Mouse (Mus musculus) T-helper 17 cell (primary cell): ENCODE measurements at regions not wholly inside any gene's neighbourhood (a gene's known extent, or its start where the extent isn't known, plus 50 kb on each side); places are given as distances from the start of the nearest gene placed in this dataset.

ENCODE experiments used
- in situ Hi-C, 2 experiments: fragments of 300-600 bp; cut with MboI, MseI; formaldehyde crosslinking; loops; 1 replicate in 1 of 2; 2 replicates in 1 of 2; pipeline ENCODE4 v1.15.1; 2025; ENCODE audit warnings: high pct_unique_total_duplicates in 2 of 2

GRCm38 (mm10) chr17:14540269-14540975 is 153.6 kb downstream of the Thbs2 start:
- in situ Hi-C loops, result no loop called here

GRCm38 (mm10) chr17:14539651-14540050 is 154.4 kb downstream of the Thbs2 start:
- in situ Hi-C loops, result no loop called here

GRCm38 (mm10) chr17:14539191-14539590 is 154.8 kb downstream of the Thbs2 start:
- in situ Hi-C loops, result no loop called here

GRCm38 (mm10) chr17:14538527-14538926 is 155.5 kb downstream of the Thbs2 start:
- in situ Hi-C loops, result no loop called here

GRCm38 (mm10) chr17:14532979-14533314 is 161.1 kb downstream of the Thbs2 start:
- in situ Hi-C loops, result no loop called here

GRCm38 (mm10) chr17:14532298-14532978 is 161.6 kb downstream of the Thbs2 start:
- in situ Hi-C loops, result no loop called here

- in situ Hi-C loops, result no loop called here
Observed at GRCm38 (mm10) chr17:14531796-14532195, 162.2 kb downstream of the Thbs2 start.

- in situ Hi-C loops, result loop anchor here (5.0 kb wide), 2 partner anchors 375 to 380 kb away; no protein-coding TSS in a partner anchor
Observed at GRCm38 (mm10) chr17:14527691-14528090, 166.3 kb downstream of the Thbs2 start.

GRCm38 (mm10) chr17:14525255-14525654 is 168.8 kb downstream of the Thbs2 start:
- in situ Hi-C loops, result loop anchor here (5.0 kb wide), 2 partner anchors 377 to 382 kb away; no protein-coding TSS in a partner anchor

GRCm38 (mm10) chr17:14524426-14525236 is 169.4 kb downstream of the Thbs2 start:
- in situ Hi-C loops, result loop anchor here (5.0 to 25.0 kb wide), 3 partner anchors 378 to 687 kb away; no protein-coding TSS in a partner anchor

GRCm38 (mm10) chr17:14522011-14522410 is 172.0 kb downstream of the Thbs2 start:
- in situ Hi-C loops, result loop anchor here in 1 of 2 experiments (25.0 kb wide), 1 partner anchor 685 kb away; no protein-coding TSS in a partner anchor

- in situ Hi-C loops, result loop anchor here in 1 of 2 experiments (25.0 kb wide), 1 partner anchor 683 kb away; no protein-coding TSS in a partner anchor
Observed at GRCm38 (mm10) chr17:14520565-14520964, 173.5 kb downstream of the Thbs2 start.

- in situ Hi-C loops, result loop anchor here (5.0 to 25.0 kb wide), 4 partner anchors 227 to 682 kb away; no protein-coding TSS in a partner anchor
Observed at GRCm38 (mm10) chr17:14519367-14519766, 174.7 kb downstream of the Thbs2 start.

- in situ Hi-C loops, result loop anchor here (5.0 to 25.0 kb wide), 4 partner anchors 226 to 681 kb away; no protein-coding TSS in a partner anchor
Observed at GRCm38 (mm10) chr17:14518216-14518615, 175.8 kb downstream of the Thbs2 start.

- in situ Hi-C loops, result loop anchor here (5.0 to 25.0 kb wide), 4 partner anchors 225 to 680 kb away; no protein-coding TSS in a partner anchor
Observed at GRCm38 (mm10) chr17:14517368-14517767, 176.7 kb downstream of the Thbs2 start.

- in situ Hi-C loops, result loop anchor here (5.0 to 25.0 kb wide), 4 partner anchors 224 to 679 kb away; no protein-coding TSS in a partner anchor
Observed at GRCm38 (mm10) chr17:14516097-14516496, 177.9 kb downstream of the Thbs2 start.

GRCm38 (mm10) chr17:14513454-14513853 is 180.6 kb downstream of the Thbs2 start:
- in situ Hi-C loops, result loop anchor here (10.0 to 25.0 kb wide), 3 partner anchors 269 to 676 kb away; no protein-coding TSS in a partner anchor

GRCm38 (mm10) chr17:14510486-14510885 is 183.5 kb downstream of the Thbs2 start:
- in situ Hi-C loops, result loop anchor here (10.0 to 25.0 kb wide), 3 partner anchors 266 to 673 kb away; no protein-coding TSS in a partner anchor

GRCm38 (mm10) chr17:14507111-14507510 is 186.9 kb downstream of the Thbs2 start:
- in situ Hi-C loops, result loop anchor here in 1 of 2 experiments (25.0 kb wide), 1 partner anchor 670 kb away; no protein-coding TSS in a partner anchor

GRCm38 (mm10) chr17:14506123-14506522 is 187.9 kb downstream of the Thbs2 start:
- in situ Hi-C loops, result loop anchor here in 1 of 2 experiments (25.0 kb wide), 1 partner anchor 669 kb away; no protein-coding TSS in a partner anchor

- in situ Hi-C loops, result loop anchor here in 1 of 2 experiments (25.0 kb wide), 1 partner anchor 668 kb away; no protein-coding TSS in a partner anchor
Observed at GRCm38 (mm10) chr17:14505415-14505814, 188.6 kb downstream of the Thbs2 start.
